Mouse (Mus musculus) kidney, embryonic 16.5 days (tissue): ENCODE data around the gene Crk. TPM values are rescaled to one million over a fixed set of nuclear protein-coding genes. Genes with fewer than 3 reads are reported as not detected.

ENCODE experiments used
- ATAC-seq: fragments of 200-750 bp; cut with Nextera tagmentation; 2 replicates; pipeline ENCODE4 v1.8.0; 2017; ENCODE audit warnings: moderate TSS enrichment; ENCODE audit not compliant: low FRiP score, low TSS enrichment
- H3K27ac ChIP-seq: fragments of 300-500 bp; sonication (generic); 2 replicates; pipeline ENCODE4 v1.5.1; 2014; ENCODE audit warnings: low read length
- H3K27me3 ChIP-seq: fragments of 300-500 bp; sonication (generic); 2 replicates; pipeline ENCODE4 v1.6.1; 2014; ENCODE audit warnings: low read length, control low read depth, mixed read lengths; ENCODE audit not compliant: insufficient read depth
- H3K36me3 ChIP-seq: fragments of 300-500 bp; sonication (generic); 2 replicates; pipeline ENCODE4 v1.6.1; 2014; ENCODE audit warnings: low read length, control low read depth, mixed read lengths; ENCODE audit not compliant: insufficient read depth
- H3K4me1 ChIP-seq: fragments of 300-500 bp; sonication (generic); 2 replicates; pipeline ENCODE4 v1.6.1; 2014; ENCODE audit warnings: low read length, control low read depth, mixed read lengths; ENCODE audit not compliant: insufficient read depth
- H3K4me2 ChIP-seq: fragments of 300-500 bp; sonication (generic); replicated peaks from 2 replicates; pipeline ENCODE4 v1.6.1; 2014; ENCODE audit warnings: low read depth, low read length
- H3K4me3 ChIP-seq: fragments of 300-500 bp; sonication (generic); 2 replicates; pipeline ENCODE4 v1.5.1; 2014; ENCODE audit warnings: mild to moderate bottlenecking, low read length
- H3K9ac ChIP-seq: fragments of 300-500 bp; sonication (generic); replicated peaks from 2 replicates; pipeline ENCODE4 v1.6.1; 2014; ENCODE audit warnings: low read length
- H3K9me3 ChIP-seq: fragments of 300-500 bp; sonication (generic); 2 replicates; pipeline ENCODE4 v1.6.1; 2016; ENCODE audit warnings: low read length, control low read depth
- WGBS: fragments of 180-500 bp; shearing (Covaris S2); extraction: QIAGEN DNeasy Blood & Tissue Kit; methylation state at CpG from one replicate; pipeline ENCODE4 v1.1.7; 2014; 5-methylcytosine and 5-hydroxymethylcytosine counted together
- polyA plus RNA-seq: library from polyadenylated mRNA; unstranded; fragments of >200 nt; fragmentation: Nextera tagmentation; extraction: Ambion mirVana; gene quantifications from 2 replicates; pipeline ENCODE4 v1.2.1, GENCODE M21; 2015

Crk gene
- polyA plus RNA-seq, 1 experiment from 2014 or later: 136 TPM

GRCm38 (mm10) chr11:75654471-75655390 lies 24.3 kb upstream of the Crk start:
- Histone ChIP-seq H3K4me3 (peak overlapping the region; percentile 74), H3K4me1 (peaks cover 61% of the 10 kb centered on the region), H3K9ac (peak overlapping the region; percentile 69), H3K27me3 (no peaks in the 10 kb centered on the region), H3K27ac (peak overlapping the region; percentile 98), H3K4me2 (peak overlapping the region; percentile 92), H3K9me3 (no peaks in the 10 kb centered on the region), H3K36me3 (peaks cover 10% of the 10 kb centered on the region; the same call in 1 of the 2 replicates)
- WGBS: 47% methylated on average over 25 of the region's 25 CpGs
- ATAC-seq: no peak

- ATAC-seq: peak; percentile 25; the same call in 1 of the 2 replicates
- Histone ChIP-seq H3K4me3 (peak overlapping the region; percentile 74), H3K9ac (peak overlapping the region; percentile 88), H3K9me3 (no peaks in the 10 kb centered on the region), H3K36me3 (peaks cover 21% of the 10 kb centered on the region), H3K27me3 (no peaks in the 10 kb centered on the region), H3K4me1 (peaks cover 52% of the 10 kb centered on the region), H3K27ac (peak overlapping the region; percentile 98), H3K4me2 (peak overlapping the region; percentile 92)
- 1% methylated on average over 72 of the region's 78 CpGs for WGBS
Measured at GRCm38 (mm10) chr11:75655621-75656545, 23.2 kb upstream of the Crk start.

- Histone ChIP-seq H3K4me2 (peak overlapping the region; percentile 92), H3K9me3 (no peaks in the 10 kb centered on the region), H3K27me3 (no peaks in the 10 kb centered on the region), H3K4me1 (peaks cover 48% of the 10 kb centered on the region), H3K36me3 (peaks cover 31% of the 10 kb centered on the region), H3K4me3 (peak overlapping the region; percentile 74), H3K9ac (peak overlapping the region; percentile 88), H3K27ac (0 out of 2 replicates have a peak overlapping the region, but pooled peaks have one; percentile 9)
- WGBS: 56% methylated on average over 18 of the region's 20 CpGs
- ATAC-seq: no peak
Measured at GRCm38 (mm10) chr11:75656621-75657590, 22.2 kb upstream of the Crk start.

- no peak overlapping the region for H3K4me3 ChIP-seq
- H3K27me3 ChIP-seq: no peaks in the 10 kb centered on the region
- H3K9ac ChIP-seq: no peak overlapping the region
- H3K9me3 ChIP-seq: no peaks in the 10 kb centered on the region
- H3K36me3 ChIP-seq: peaks cover 40% of the 10 kb centered on the region
- no peak overlapping the region for H3K4me2 ChIP-seq
- no peak overlapping the region for H3K27ac ChIP-seq
- H3K4me1 ChIP-seq: peaks cover 39% of the 10 kb centered on the region
- ATAC-seq: no peak
Measured at GRCm38 (mm10) chr11:75657841-75658240, 21.2 kb upstream of the Crk start.

GRCm38 (mm10) chr11:75658311-75658710 lies 20.7 kb upstream of the Crk start:
- no peak overlapping the region for H3K9ac ChIP-seq
- peaks cover 34% of the 10 kb centered on the region for H3K4me1 ChIP-seq
- H3K27me3 ChIP-seq: no peaks in the 10 kb centered on the region
- no peak overlapping the region for H3K27ac ChIP-seq
- no peaks in the 10 kb centered on the region for H3K9me3 ChIP-seq
- WGBS: 92% methylated on average over 13 of the region's 13 CpGs
- no peak overlapping the region for H3K4me2 ChIP-seq
- H3K36me3 ChIP-seq: peaks cover 43% of the 10 kb centered on the region
- no peak for ATAC-seq
- H3K4me3 ChIP-seq: no peak overlapping the region

- Histone ChIP-seq H3K9ac (no peak overlapping the region), H3K4me1 (peaks cover 29% of the 10 kb centered on the region), H3K4me2 (no peak overlapping the region), H3K4me3 (no peak overlapping the region), H3K36me3 (peaks cover 44% of the 10 kb centered on the region), H3K27ac (no peak overlapping the region), H3K27me3 (no peaks in the 10 kb centered on the region), H3K9me3 (no peaks in the 10 kb centered on the region)
- 79% methylated on average over 14 of the region's 14 CpGs for WGBS
- ATAC-seq: no peak
Measured at GRCm38 (mm10) chr11:75658996-75659750, 19.9 kb upstream of the Crk start.

- peaks cover 50% of the 10 kb centered on the region for H3K36me3 ChIP-seq
- H3K4me1 ChIP-seq: peaks cover 20% of the 10 kb centered on the region
- 92% methylated on average over 12 of the region's 12 CpGs for WGBS
- no peak overlapping the region for H3K4me2 ChIP-seq
- H3K27me3 ChIP-seq: no peaks in the 10 kb centered on the region
- no peak overlapping the region for H3K27ac ChIP-seq
- H3K4me3 ChIP-seq: no peak overlapping the region
- no peak for ATAC-seq
- H3K9me3 ChIP-seq: no peaks in the 10 kb centered on the region
- no peak overlapping the region for H3K9ac ChIP-seq
Measured at GRCm38 (mm10) chr11:75660081-75660590, 18.9 kb upstream of the Crk start.

GRCm38 (mm10) chr11:75660941-75661800 lies 17.9 kb upstream of the Crk start:
- Histone ChIP-seq H3K9ac (no peak overlapping the region), H3K27ac (no peak overlapping the region), H3K27me3 (no peaks in the 10 kb centered on the region), H3K4me2 (no peak overlapping the region), H3K4me1 (peaks cover 14% of the 10 kb centered on the region), H3K4me3 (no peak overlapping the region), H3K9me3 (no peaks in the 10 kb centered on the region), H3K36me3 (peaks cover 60% of the 10 kb centered on the region)
- ATAC-seq: no peak
- 83% methylated on average over 21 of the region's 21 CpGs for WGBS
